Mouse (Mus musculus) hindbrain, embryonic 11.5 days (tissue): Measurements from ENCODE around the gene Olfr516. TPM values are rescaled to one million over a fixed set of nuclear protein-coding genes. Genes with fewer than 3 reads are reported as not detected.
"Not testable (repeated sequence)": the region's sequence is repeated elsewhere in the genome, so short reads cannot be mapped to it uniquely, and the experiment has no call there.

Experiments
- ATAC-seq: fragments of 200-750 bp; cut with Nextera tagmentation; 2 replicates; pipeline ENCODE4 v1.8.0; 2017; ENCODE audit warnings: mild to moderate bottlenecking, moderate TSS enrichment, moderate library complexity; ENCODE audit not compliant: low FRiP score
- DNase-seq: peaks from one replicate; pipeline ENCODE4 v3.0.0-alpha.2; 2015; ENCODE audit warnings: low spot score
- H3K27ac ChIP-seq: fragments of 300-500 bp; sonication (generic); 2 replicates; pipeline ENCODE4 v1.5.1; 2014; ENCODE audit warnings: mild to moderate bottlenecking, low read depth, low read length
- H3K27me3 ChIP-seq: fragments of 300-500 bp; sonication (generic); 2 replicates; pipeline ENCODE4 v1.6.1; 2014; ENCODE audit warnings: mild to moderate bottlenecking, low read length, moderate library complexity, mixed read lengths; ENCODE audit not compliant: control insufficient read depth, insufficient read depth
- H3K36me3 ChIP-seq: fragments of 300-500 bp; sonication (generic); 2 replicates; pipeline ENCODE4 v1.6.1; 2014; ENCODE audit warnings: mild to moderate bottlenecking, low read length, moderate library complexity, mixed read lengths; ENCODE audit not compliant: control insufficient read depth, insufficient read depth
- H3K4me1 ChIP-seq: fragments of 300-500 bp; sonication (generic); replicated peaks from 2 replicates; pipeline ENCODE4 v1.6.1; 2014; ENCODE audit warnings: low read length, mixed read lengths; ENCODE audit not compliant: control insufficient read depth, insufficient read depth
- H3K4me2 ChIP-seq: fragments of 300-500 bp; sonication (generic); replicated peaks from 2 replicates; pipeline ENCODE4 v1.6.1; 2014; ENCODE audit warnings: mild to moderate bottlenecking, low read depth, low read length
- H3K4me3 ChIP-seq: fragments of 300-500 bp; sonication (generic); 2 replicates; pipeline ENCODE4 v1.5.1; 2014; ENCODE audit warnings: low read depth, low read length
- H3K9ac ChIP-seq: fragments of 300-500 bp; sonication (generic); 2 replicates; pipeline ENCODE4 v1.6.1; 2014; ENCODE audit warnings: low read depth, low read length
- H3K9me3 ChIP-seq: fragments of 300-500 bp; sonication (generic); 2 replicates; pipeline ENCODE4 v1.6.1; 2016; ENCODE audit warnings: low read length; ENCODE audit not compliant: control insufficient read depth
- WGBS: fragments of 180-500 bp; shearing (Covaris S2); extraction: QIAGEN DNeasy Blood & Tissue Kit; methylation state at CpG from one replicate; pipeline ENCODE4 v1.1.7; 2014; 5-methylcytosine and 5-hydroxymethylcytosine counted together
- polyA plus RNA-seq: library from polyadenylated mRNA; unstranded; fragments of >200 nt; fragmentation: Nextera tagmentation; extraction: Ambion mirVana; gene quantifications from 2 replicates; pipeline ENCODE4 v1.2.1, GENCODE M21; 2014

The Olfr516 gene
- not detected in 2 replicates for polyA plus RNA-seq

DNA sequence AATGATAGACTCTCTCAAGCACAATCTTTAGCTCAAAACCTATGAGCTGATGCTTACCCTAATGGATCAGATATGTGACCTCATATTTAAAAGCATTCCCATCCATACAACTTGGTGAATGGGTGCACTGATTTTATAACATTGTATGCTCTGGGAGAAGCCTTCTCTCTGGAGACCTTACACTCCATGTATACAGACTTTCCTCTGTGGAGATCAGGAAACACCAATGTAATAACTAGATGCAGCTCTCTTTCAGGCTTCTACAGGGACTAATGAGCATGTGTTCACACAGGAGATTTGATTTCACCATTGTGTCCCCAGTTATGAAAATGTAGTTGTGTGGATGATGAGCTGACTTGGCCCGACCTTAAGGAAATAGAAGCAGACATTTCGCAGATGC is at the start of gene Olfr516:
Olfr516 (minus strand) TSS at position 101 of the 400 bp plus-strand sequence.
- H3K36me3 ChIP-seq, result no peaks in the 10 kb centered on the region
- H3K27me3 ChIP-seq, result no peaks in the 10 kb centered on the region
- H3K4me1 ChIP-seq, result no peaks in the 10 kb centered on the region
- WGBS, result 90% methylated on average over 2 of the region's 2 CpGs
- DNase-seq, result no peak
- no peak within 1 kb of the TSS for H3K9ac ChIP-seq
- H3K4me3 ChIP-seq, result no peak within 1 kb of the TSS
- H3K27ac ChIP-seq, result no peak within 1 kb of the TSS
- no peaks in the 10 kb centered on the region for H3K9me3 ChIP-seq
- no peak within 1 kb of the TSS for H3K4me2 ChIP-seq
- ATAC-seq, result no peak

DNA sequence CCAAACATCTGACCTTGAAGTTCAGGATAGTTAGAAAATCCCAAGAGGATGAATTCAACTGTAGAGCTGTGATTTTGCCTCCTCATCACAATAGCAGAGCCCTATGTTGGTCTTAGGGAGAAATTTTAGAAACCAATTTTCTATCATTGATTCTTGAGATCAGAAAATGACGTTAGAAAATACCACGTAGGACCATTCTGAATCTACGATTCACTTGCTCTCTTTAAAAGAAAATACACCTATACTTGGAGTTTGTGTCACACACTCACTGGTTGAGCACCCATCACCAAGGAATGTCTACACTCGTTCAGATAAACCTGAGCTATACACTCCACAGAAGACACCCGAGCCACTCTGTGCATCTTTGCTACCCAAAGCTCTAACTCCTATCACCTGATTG is 44.0 kb upstream of the Olfr516 start, which contains the start of gene Olfr519:
Olfr519 (minus strand) TSS at position 101 of the 400 bp plus-strand sequence.
- Histone ChIP-seq H3K4me3 (no peak within 1 kb of the TSS), H3K36me3 (no peaks in the 10 kb centered on the region), H3K4me1 (no peaks in the 10 kb centered on the region), H3K9me3 (no peaks in the 10 kb centered on the region), H3K27me3 (no peaks in the 10 kb centered on the region), H3K9ac (no peak within 1 kb of the TSS), H3K27ac (no peak within 1 kb of the TSS), H3K4me2 (no peak within 1 kb of the TSS)
- DNase-seq (no peak), ATAC-seq (no peak)
- WGBS, result 86% methylated on average over 5 of the region's 5 CpGs

DNA sequence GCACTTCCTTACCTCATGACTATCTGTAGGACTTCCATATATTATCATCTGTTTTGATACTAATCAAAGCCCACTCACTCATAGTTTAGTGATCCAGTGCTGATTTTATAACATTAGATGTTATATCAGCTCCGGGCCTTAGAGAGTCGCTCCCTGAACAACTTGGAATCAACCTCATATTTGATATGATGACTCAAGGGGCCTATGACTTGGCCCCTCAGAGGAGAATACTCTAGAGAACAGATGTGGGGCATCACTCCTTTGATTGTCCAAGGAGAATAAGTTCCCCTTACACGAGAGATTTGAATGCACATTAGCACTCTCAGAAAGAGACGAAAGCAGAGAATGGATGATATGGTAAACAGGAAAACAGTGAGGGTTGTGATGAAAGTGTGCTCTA is 34.6 kb upstream of the Olfr516 start, which contains the start of gene Olfr518:
Olfr518 (minus strand) TSS at position 101 of the 400 bp plus-strand sequence.
- H3K4me2 ChIP-seq, result no peak within 1 kb of the TSS
- WGBS, result 89% methylated on average over 4 of the region's 4 CpGs

DNA sequence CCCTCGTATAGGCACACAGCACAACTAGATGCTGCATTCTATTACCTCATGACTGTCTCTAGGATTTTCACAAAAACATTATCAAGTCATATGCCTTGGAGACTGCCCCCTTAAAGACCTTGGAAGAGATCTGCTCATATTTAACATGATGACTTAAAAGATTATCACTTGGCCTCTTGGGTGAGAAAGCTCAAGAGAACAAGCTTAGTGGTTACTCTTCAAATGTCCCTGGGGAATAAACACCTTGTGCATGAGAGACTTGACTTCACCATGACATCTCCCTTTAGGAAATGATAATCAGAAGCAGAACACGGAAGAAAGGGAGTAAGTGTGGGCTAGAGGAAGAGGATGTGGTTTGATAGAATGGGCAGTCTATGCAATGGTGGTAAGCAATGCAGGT is 21.9 kb upstream of the Olfr516 start, which contains the start of gene Olfr517:
Olfr517 (minus strand) TSS at position 101 of the 400 bp plus-strand sequence.
- H3K9me3 ChIP-seq, result no peaks in the 10 kb centered on the region
- H3K4me3 ChIP-seq, result no peak within 1 kb of the TSS
- H3K4me1 ChIP-seq, result no peaks in the 10 kb centered on the region
- no peak within 1 kb of the TSS for H3K9ac ChIP-seq
- ATAC-seq (no peak), DNase-seq (no peak)
- WGBS, result 67% methylated on average over 2 of the region's 2 CpGs
- no peaks in the 10 kb centered on the region for H3K27me3 ChIP-seq
- no peak within 1 kb of the TSS for H3K4me2 ChIP-seq
- no peak within 1 kb of the TSS for H3K27ac ChIP-seq
- H3K36me3 ChIP-seq, result no peaks in the 10 kb centered on the region

More for the DNA sequence above, 34.6 kb upstream of the Olfr516 start, which contains the start of gene Olfr518:
- Histone ChIP-seq H3K27ac (no peak within 1 kb of the TSS), H3K27me3 (no peaks in the 10 kb centered on the region), H3K4me3 (no peak within 1 kb of the TSS), H3K9ac (no peak within 1 kb of the TSS), H3K9me3 (no peaks in the 10 kb centered on the region), H3K36me3 (no peaks in the 10 kb centered on the region), H3K4me1 (no peaks in the 10 kb centered on the region)
- ATAC-seq, result no peak
- DNase-seq, result no peak

DNA sequence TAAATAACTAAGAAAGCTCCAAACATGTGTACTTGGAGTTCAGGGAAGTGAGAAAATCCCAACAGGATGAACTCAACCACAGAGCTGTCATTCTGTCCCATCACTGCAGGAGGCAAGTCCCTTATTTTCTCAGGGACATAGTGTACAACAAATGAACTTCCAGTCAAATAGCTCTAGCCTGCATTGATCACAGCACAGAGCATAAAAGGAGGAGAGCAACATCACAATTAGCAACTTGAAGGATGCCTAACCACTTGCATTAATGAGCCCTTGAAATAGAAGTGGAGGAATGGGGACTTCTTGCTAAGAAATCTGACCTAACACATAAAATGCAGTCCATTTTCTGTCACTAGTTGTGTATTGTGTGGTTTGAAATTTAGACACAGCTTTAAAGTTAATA is 24.4 kb downstream of the Olfr516 start, which contains the start of gene Olfr514:
Olfr514 (minus strand) TSS at position 101 of the 400 bp plus-strand sequence.
- no peaks in the 10 kb centered on the region for H3K9me3 ChIP-seq
- H3K4me1 ChIP-seq, result no peaks in the 10 kb centered on the region
- H3K27ac ChIP-seq, result no peak within 1 kb of the TSS
- no peak for DNase-seq
- H3K4me2 ChIP-seq, result no peak within 1 kb of the TSS
- no peaks in the 10 kb centered on the region for H3K27me3 ChIP-seq
- ATAC-seq, result no peak
- H3K4me3 ChIP-seq, result no peak within 1 kb of the TSS
- no peak within 1 kb of the TSS for H3K9ac ChIP-seq
- H3K36me3 ChIP-seq, result no peaks in the 10 kb centered on the region

DNA sequence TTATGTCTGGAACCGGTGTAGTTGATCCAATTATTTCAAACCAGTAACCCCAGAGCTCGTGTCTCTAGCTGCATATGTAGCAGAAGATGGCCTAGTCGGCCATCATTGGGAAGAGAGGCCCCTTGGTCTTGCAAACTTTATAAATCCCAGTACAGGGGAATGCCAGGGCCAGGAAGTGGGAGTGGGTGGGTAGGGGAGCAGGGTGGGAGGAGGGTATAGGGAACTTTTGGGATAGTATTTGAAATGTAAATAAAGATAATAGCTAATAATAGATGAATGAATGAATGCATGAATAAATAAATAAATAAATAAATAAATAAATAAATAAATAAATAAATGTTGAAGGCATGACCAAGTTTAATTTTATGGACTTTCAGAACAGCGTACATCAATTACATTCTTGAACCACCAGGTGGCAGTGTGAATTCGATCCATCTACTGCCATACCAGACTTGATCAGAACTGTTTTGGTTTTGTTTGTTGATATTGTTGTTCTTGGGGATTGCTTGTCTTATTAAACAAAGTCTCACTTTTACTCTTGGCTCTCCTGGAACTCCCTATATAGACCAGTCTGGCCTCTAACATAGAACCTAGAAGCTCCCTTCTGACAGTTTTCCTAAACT is 35.6 kb downstream of the Olfr516 start:
- not testable (repeated sequence) for H3K27me3 ChIP-seq, H3K36me3 ChIP-seq, H3K27ac ChIP-seq, H3K9ac ChIP-seq, H3K4me1 ChIP-seq, H3K9me3 ChIP-seq, H3K4me2 ChIP-seq, H3K4me3 ChIP-seq
- DNase-seq (peak; percentile 66), ATAC-seq (peak; percentile 70)
- WGBS, result 58% methylated on average over 5 of the region's 5 CpGs

DNA sequence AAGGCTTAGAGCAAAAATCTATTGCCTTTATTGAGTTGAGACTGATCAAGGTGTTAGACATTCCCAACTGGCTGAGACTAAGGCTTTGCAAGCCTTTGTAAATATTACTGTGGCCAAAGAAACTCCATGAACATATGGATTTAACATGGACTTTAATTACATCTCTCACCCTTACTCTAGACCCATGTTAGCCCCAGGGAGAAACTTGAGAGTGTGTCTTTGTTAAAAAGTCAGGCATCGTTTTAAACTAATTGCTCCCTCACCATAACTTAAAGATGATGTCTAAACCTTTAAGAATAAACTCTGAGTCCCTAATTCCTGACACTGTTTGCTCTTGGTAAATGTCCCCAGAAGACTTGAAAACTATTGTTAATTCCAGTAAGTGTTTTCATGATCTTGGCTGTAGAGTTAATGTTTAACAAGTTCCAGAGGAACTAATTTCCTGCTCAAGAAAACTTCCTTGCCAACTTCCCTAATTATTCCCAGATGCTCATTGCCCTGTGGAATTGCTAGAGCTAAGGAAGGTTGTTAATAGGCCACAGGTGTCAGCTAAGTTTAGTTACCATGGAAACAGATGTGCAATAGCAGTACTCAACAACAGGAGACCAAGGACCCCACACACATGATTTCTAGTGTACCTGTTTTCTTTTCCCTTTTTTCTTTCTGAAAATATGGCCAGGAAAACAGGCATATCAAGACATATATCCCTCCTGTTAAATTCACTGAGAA is 53.0 kb downstream of the Olfr516 start:
- Histone ChIP-seq H3K27me3 (no peaks in the 10 kb centered on the region), H3K4me3 (no peak overlapping the region), H3K9me3 (no peaks in the 10 kb centered on the region), H3K36me3 (no peaks in the 10 kb centered on the region), H3K9ac (no peak overlapping the region), H3K27ac (no peak overlapping the region), H3K4me1 (no peaks in the 10 kb centered on the region), H3K4me2 (no peak overlapping the region)
- 53% methylated on average over 1 of the region's 1 CpGs for WGBS
- ATAC-seq (no peak), DNase-seq (peak; percentile 40)
